1 mouse cellular context compared by ENCODE assay signal in the genomic region with DNA sequence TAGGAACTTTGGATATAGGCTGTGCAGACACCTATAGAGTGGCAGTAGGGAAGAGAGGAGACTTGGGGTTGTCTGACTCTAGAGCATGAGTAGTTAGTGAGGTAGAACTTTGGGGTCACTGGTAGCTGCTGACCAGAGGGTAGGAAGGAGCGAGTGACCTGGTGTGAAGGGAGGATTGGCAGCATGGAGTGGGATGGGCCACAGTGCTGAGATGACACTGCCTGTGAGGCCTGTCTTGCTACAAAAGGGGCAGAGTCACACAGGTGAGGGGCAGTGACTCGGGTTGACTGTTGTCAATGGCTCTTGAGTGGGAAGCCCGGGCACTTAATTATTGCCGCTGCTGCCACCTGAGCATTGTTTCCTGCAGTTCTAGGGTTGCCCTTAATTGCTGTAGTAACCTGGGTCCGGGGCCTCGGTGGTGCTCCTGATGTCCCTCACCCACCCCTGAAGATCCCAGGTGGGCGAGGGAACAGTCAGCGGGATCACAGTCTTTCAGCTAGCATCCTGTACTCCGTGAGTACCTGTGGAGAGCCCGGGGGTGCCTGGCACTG.
TF ChIP-seq lines count a peak whose summit lies in the region.

No protein-coding gene starts in this region.

TF ChIP-seq in MEL, 35 proteins besides CTCF, POLR2A, EP300 and RAD21 (continued from another document):
- TF ChIP-seq SMC3 (IDR thresholded peaks at IDR 0.05; ENCODE audit: low read depth, low read length) (no peak), TAL1 (IDR thresholded peaks at IDR 0.05; ENCODE audit: low read length) (no peak), JUND (IDR thresholded peaks at IDR 0.05; ENCODE audit: low read depth, low read length) (no peak), NRF1 (IDR thresholded peaks at IDR 0.05; ENCODE audit: insufficient read depth, low read depth, low read length, poor library complexity, severe bottlenecking) (no peak), MYC (IDR thresholded peaks at IDR 0.05; ENCODE audit: low read depth, low read length) (no peak), USF1 (IDR thresholded peaks at IDR 0.05; ENCODE audit: low read depth, low read length) (no peak), BHLHE40 (IDR thresholded peaks at IDR 0.05; ENCODE audit: borderline replicate concordance, low read depth, low read length) (no peak), ZMIZ1 (IDR thresholded peaks at IDR 0.05; ENCODE audit: low read depth, low read length) (no peak), GATA1 (IDR thresholded peaks at IDR 0.05; ENCODE audit: low read depth, low read length) (no peak), UBTF (IDR thresholded peaks at IDR 0.05; ENCODE audit: borderline replicate concordance, insufficient read depth, low read depth, low read length) (no peak)
